Mouse (Mus musculus): ENCODE data around the gene Got2.

The Got2 gene

DNA sequence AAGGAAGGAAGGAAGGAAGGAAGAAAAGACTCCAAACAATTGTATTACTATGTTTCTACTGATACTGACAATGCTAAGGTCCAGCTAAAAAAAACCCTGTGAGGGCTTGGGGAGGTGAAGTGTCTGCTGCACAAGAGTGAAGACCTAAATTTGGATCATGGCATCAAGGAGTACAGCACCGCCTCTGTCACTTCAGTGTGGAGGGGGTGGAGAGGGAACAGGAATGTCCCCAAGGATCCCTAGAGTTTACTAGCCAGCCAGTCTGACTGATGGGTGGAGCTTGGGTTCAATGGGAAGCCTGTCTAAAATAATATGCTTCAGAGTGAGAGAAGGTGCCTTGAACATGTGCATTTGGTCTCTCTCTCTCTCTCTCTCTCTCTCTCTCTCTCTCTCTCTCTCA is 70.1 kb downstream of the Got2 start:
- no peak for DNase-seq (ENCODE audit: low spot score)

- no peak for DNase-seq (ENCODE audit: low spot score)
Observed at GRCm38 (mm10) chr8:95817597-95817996, 70.8 kb downstream of the Got2 start.

GRCm38 (mm10) chr8:95816044-95816708 is 72.2 kb downstream of the Got2 start:
- no peak for DNase-seq (ENCODE audit: low spot score)

Data from retina, embryonic 14.5 days (tissue).